ENCODE assay signal across 8 mouse cellular contexts in the genomic region with DNA sequence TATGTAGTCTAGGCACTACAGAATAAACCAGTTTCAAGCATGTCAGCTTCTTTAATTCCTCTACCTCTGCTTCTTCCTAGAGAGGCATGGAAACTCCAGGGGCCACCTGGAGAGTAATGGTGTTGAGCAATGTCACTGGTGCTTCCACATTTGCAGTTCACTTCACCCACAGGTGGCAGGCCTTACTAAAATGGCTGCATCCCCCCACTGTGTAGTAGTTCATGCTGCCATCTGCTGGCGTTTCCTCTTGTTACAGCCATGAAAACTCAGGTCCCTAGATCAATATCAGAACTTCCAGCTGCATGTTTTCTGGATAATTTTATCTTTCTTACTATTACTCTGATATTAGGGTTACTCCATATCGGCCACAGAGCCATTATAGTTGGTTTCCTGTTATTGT.
DNase-seq lines count a peak whose midpoint lies in the region; ATAC-seq and TF ChIP-seq lines count a peak whose summit lies in the region.

No protein-coding gene starts in this region.

- no peak for ATAC-seq in forebrain, postnatal 0 days
- no peak; the same call in 1 of the 2 replicates for ATAC-seq in lung, postnatal 0 days
- no peak for ATAC-seq in erythroid progenitor cell, adult 5-6 weeks (replicated peaks; ENCODE audit: low FRiP score, poor library complexity, severe bottlenecking)

- WGBS in forebrain, postnatal 0 days = 7% methylated on average over 2 of the region's 2 CpGs
- 15% methylated on average over 2 of the region's 2 CpGs for WGBS in lung, postnatal 0 days

- H3K9ac ChIP-seq in forebrain, postnatal 0 days = no peak overlapping the region
- no peak overlapping the region for H3K9ac ChIP-seq in lung, postnatal 0 days (replicated peaks; ENCODE audit: low read depth)

- H3K4me1 ChIP-seq in forebrain, postnatal 0 days (ENCODE audit: insufficient read depth) = no peaks in the 10 kb centered on the region
- no peaks in the 10 kb centered on the region for H3K4me1 ChIP-seq in lung, postnatal 0 days (ENCODE audit: insufficient read depth, low read depth, low read length)

- no peak overlapping the region for H3K27ac ChIP-seq in forebrain, postnatal 0 days (ENCODE audit: low read depth, low read length)
- H3K27ac ChIP-seq in lung, postnatal 0 days (ENCODE audit: low read length) = no peak overlapping the region

- H3K9me3 ChIP-seq in forebrain, postnatal 0 days (ENCODE audit: low read length) = no peaks in the 10 kb centered on the region
- no peaks in the 10 kb centered on the region for H3K9me3 ChIP-seq in lung, postnatal 0 days (ENCODE audit: low read length)

- no peak for TF ChIP-seq EP300 in lung, postnatal 0 days (IDR thresholded peaks at IDR 0.05)

- no peaks in the 10 kb centered on the region for H3K36me3 ChIP-seq in forebrain, postnatal 0 days (ENCODE audit: insufficient read depth)
- no peaks in the 10 kb centered on the region for H3K36me3 ChIP-seq in lung, postnatal 0 days (ENCODE audit: insufficient read depth, low read length)

- TF ChIP-seq CTCF in forebrain, postnatal 0 days (IDR thresholded peaks at IDR 0.05; ENCODE audit: low read depth) = peak; percentile 82
- TF ChIP-seq CTCF in lung, postnatal 0 days (IDR thresholded peaks at IDR 0.05) = peak; percentile 74

- peak; percentile 26 for DNase-seq in urinary bladder, postnatal 25 days (ENCODE audit: low spot score)
- DNase-seq in urinary bladder, postnatal 10 days (ENCODE audit: low spot score) = no peak
- DNase-seq in cerebellum, adult 18-20 months = peak; percentile 63
- peak; percentile 73 for DNase-seq in forebrain, postnatal 0 days
- peak; percentile 26 to 74 for DNase-seq in kidney, postnatal 36 days
- peak; percentile 53 for DNase-seq in lung, postnatal 0 days (ENCODE audit: low spot score)
- DNase-seq in retina, postnatal 1 day = peak; percentile 59

- H3K4me2 ChIP-seq in forebrain, postnatal 0 days (ENCODE audit: low read depth) = no peak overlapping the region
- H3K4me2 ChIP-seq in lung, postnatal 0 days (replicated peaks; ENCODE audit: low read depth, low read length) = no peak overlapping the region

- H3K27me3 ChIP-seq in forebrain, postnatal 0 days (ENCODE audit: insufficient read depth, low read length) = no peaks in the 10 kb centered on the region
- no peaks in the 10 kb centered on the region for H3K27me3 ChIP-seq in lung, postnatal 0 days (replicated peaks; ENCODE audit: insufficient read depth, low read length)

- H3K4me3 ChIP-seq in forebrain, postnatal 0 days (ENCODE audit: low read depth, low read length) = no peak overlapping the region
- H3K4me3 ChIP-seq in lung, postnatal 0 days (ENCODE audit: low read depth, low read length) = no peak overlapping the region
